Mouse (Mus musculus): ENCODE measurements around the gene Akap5. TPM values are rescaled to one million over a fixed set of nuclear protein-coding genes. Genes with fewer than 3 reads are reported as not detected.

Gene Akap5
- 0.32 and 0.41 TPM in 2 replicates for polyA plus RNA-seq (2012; rRNA removed)

GRCm38 (mm10) chr12:76324679-76325431 is at the start of gene Akap5:
Akap5 (plus strand) TSS chr12:76324891.
- no peak for DNase-seq (ENCODE audit: low read depth)

DNA sequence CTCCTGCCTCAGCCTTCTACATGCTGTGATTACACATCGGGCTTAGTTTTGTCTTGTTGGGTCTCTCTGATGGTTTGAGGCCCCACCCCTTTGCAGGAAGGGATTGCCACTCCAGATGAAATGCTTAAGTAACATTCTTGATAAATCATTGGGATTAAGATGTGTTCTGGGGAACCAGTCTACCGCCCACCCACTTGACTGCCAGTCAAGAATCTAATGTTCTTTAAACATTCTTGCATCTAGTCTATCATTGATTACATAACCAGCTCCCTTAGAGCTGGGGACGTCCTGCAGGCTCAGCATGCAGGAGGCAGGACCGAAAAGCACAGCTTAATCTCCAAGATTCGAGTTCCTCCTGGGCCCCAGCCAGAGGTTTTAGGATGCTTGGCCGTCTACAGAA is 46.5 kb upstream of the Akap5 start:
- DNase-seq (ENCODE audit: low read depth), result peak; percentile 57

DNA sequence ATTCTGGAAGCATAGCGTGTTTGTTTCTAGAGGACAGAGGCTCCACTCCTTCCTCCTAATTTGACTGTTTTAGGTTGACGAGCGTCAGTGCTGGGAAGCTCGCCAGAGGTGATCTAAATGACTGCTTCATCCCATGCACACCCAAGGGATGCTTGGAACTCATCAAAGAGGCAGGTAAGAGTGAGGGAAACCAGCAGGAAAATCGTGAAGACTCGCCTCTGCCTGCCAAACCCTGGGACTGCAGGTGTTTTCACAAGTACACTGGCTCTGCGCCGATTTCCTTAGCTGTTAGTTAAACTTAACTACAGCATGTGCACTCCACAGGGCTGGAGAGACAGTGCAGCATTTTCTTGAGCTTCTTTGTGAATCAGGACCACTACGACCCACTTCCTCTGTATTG is 44.1 kb upstream of the Akap5 start:
- DNase-seq (ENCODE audit: low read depth), result no peak

DNA sequence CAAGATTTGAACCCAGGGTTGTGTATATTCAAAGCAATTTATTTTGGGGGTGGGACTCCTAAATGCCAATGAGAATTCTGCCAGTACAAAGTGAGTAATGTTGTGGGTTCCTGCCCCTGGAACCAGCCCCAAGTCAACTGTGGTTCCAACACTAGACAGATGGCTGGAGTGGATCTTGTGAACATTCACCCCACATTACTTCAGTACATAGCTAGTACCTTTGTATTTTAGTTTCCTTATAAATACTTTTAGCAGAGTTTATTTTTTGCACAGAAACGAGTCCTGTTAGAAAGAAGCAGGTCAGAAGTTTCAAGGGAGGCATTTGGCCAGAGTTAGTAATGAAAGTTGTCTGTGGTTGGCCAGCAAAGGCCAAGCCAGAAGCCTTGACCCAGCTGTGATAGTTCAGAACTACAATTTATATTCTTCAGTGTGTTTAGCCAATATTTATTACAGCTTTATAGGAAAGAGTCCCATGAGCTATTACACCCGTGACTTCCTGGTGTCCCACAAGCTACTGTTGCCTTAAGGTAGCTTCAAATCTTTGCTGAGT is 43.5 kb upstream of the Akap5 start:
- no peak for DNase-seq (ENCODE audit: low read depth)

- DNase-seq (ENCODE audit: low read depth), result no peak
Observed at GRCm38 (mm10) chr12:76282132-76282531, 42.6 kb upstream of the Akap5 start.

DNA sequence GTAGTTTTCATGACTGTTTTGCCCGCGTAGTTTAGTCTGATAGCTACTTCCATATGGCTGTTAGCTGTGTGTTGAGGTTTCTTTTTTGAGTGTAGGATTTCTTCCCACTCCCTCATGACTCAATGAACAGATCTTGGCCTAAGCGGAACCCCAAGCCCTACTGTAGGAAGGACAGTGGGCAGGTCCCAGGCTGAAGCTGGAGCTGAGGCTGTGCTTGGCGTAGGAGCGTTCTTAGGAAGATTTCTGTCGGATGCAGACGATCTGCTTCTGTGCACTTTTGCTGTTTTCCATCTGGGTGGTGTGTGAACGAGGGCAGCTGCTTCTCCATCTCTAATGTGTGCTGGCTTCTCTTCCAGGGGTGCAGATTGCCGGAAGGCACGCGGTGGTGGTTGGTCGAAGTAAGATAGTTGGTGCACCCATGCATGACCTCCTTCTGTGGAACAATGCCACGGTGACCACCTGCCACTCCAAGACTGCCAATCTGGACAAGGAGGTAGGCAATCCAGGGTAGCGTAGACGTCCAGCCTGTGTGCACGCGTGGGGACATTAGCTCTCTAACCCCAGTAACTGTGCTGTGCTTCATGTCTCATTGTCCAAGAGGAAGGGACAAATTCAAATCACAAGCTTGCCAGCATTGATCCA is 42.0 kb upstream of the Akap5 start:
- no peak for DNase-seq (ENCODE audit: low read depth)

DNA sequence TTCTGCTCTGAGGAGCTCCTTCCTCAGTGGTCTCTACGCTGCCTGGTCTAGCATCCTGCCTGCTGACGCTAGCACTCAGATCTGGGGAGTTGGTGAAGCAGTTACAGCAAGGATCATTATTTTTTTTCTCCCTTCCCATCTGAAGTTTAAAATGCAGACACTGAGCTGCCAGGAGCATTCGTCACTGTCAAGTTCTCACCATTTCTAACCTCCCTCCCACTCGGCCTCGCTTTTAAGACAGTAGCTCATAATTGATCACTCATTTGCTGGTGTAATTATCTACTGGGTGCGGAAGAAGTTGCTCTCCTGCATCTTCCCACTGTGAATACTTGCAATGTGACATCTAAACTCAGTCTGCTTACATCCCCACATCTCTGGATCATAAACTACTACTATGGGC is 39.3 kb upstream of the Akap5 start:
- no peak for DNase-seq (ENCODE audit: low read depth)

GRCm38 (mm10) chr12:76287986-76288385 is 36.7 kb upstream of the Akap5 start:
- no peak for DNase-seq (ENCODE audit: low read depth)

DNA sequence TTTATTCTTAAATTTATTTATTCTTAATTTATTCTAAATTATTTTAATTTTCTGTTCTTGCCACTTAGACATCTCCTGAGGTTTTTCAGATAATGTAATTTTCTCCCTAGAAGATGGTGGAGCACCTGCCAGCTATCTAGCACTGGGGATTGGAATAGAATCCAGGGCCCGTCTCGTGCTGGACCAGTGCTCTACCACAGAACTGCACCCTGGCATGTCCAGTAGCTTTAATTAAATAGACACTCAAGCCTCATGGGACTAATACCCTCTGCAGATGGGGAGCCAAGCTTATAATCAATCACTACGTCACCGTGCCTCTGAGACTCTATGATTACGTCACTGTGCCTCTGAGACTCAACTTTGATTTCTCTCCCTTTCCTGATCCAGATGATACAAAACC is 36.2 kb upstream of the Akap5 start:
- no peak for DNase-seq (ENCODE audit: low read depth)

DNA sequence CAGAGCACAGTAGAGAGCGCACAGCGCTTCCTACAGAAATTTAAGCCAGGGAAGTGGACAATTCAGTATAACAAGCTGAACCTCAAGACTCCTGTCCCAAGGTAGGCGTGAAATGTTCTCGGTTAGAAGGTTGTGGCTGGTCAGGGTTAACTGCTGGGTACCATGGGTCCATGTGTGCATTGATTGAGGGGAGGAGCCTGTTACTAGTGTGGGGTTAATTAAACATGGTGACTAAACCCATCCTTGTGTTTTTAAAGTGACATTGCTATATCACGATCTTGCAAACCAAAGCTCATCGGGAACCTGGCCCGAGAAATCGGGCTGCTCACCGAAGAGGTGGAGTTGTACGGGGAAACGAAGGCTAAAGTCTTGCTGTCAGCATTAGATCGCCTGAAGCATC is 35.3 kb upstream of the Akap5 start:
- no peak for DNase-seq (ENCODE audit: low read depth)

DNA sequence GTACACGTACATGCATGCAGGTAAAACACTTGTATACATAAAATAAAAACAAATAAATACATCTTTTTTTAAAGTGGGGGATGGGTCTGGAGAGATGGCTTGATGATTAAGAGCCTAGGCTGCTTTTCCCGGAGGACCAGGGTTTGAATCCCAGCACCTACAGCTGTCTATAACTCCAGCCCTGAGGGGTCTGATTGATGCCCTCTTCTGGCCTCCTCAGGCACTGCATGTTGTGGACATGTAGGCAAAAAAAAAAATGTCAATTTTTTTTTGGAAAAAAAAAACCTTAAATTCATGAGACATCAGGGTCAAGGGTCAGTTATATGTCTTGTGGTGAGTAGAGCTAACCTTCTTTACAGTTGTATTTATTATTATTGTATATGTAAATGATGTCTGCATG is 34.4 kb upstream of the Akap5 start:
- no peak for DNase-seq (ENCODE audit: low read depth)

DNA sequence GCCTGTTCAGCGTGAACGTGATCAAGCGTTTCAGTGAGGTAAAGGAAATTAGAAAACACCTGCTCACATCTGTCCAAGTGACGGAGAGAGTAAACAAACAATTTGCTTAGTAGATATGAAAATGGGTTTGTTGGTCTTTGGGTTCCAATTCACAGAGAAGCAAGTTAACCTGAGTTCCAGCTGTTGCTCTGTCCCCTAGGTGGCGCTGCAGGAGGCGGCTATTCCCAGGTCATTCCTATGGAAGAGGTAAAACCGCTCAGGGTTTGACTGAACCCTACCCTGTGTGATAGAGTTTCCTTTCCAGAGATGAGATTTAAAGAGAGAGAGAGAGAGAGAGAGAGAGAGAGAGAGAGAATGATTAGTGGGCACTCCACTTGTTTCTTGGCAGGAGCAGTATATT is 31.5 kb upstream of the Akap5 start:
- no peak for DNase-seq (ENCODE audit: low read depth)

- DNase-seq (ENCODE audit: low read depth), result no peak
Observed at GRCm38 (mm10) chr12:76297830-76298229, 26.9 kb upstream of the Akap5 start.

GRCm38 (mm10) chr12:76299361-76299906 is 25.3 kb upstream of the Akap5 start:
- DNase-seq (ENCODE audit: low read depth), result no peak

DNA sequence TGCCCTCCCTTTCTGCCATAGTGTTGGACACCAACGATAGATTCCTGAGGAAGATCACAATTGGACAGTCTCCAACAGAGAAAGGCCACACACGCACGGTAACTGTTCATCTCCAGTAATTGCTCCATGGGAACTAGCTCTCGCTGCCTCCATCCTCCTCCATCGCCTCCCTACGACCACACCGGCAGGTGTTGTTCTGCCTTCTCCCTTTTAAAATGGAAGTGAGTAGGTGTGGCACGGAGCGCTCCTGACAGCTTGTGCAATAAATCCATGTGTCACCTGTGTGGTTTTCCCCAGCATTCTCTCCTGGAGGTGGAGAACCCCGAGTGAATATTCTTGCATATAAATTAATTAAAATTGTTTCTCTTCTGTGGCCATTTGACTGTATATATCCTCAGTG is 24.3 kb upstream of the Akap5 start:
- no peak for DNase-seq (ENCODE audit: low read depth)

GRCm38 (mm10) chr12:76303474-76303873 is 21.2 kb upstream of the Akap5 start:
- no peak for DNase-seq (ENCODE audit: low read depth)

DNA sequence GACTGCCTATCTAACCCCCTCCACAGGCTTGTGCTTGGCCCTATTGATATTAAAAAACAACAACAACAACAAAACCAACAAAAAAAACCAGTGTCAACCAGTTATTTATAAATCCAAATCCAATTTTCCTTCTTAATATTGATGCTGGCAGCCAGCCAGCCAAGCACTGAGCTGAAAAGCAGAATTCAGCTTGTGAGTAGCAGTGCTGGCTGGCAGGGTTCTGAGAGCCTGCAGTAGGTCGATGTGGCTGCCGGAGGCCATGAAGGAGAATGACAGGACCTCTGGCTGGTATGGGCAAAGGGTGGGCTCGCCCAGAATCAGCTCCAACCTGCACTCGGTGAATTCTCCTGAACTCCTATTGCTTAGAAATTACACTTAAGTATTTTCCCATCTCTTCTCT is 20.5 kb upstream of the Akap5 start:
- no peak for DNase-seq (ENCODE audit: low read depth)

DNA sequence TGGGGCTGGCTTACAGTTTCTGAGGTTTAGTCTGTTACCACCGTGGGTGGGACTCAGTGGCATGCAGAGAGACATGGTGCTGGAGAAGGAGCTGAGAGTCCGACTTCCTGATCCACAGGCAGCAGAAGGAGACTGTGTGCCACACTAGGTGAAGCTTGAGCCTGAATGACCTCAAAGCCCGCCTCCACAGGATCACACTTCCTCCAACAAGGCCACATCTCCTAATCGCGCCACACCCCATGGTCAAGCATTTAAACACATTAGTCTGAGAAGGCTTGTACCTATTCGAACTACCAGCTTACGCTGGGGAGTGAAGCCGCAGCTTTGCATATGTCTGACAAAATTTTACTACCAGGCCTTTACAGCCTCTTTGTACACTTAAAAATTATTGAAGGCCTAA is 19.6 kb upstream of the Akap5 start:
- no peak for DNase-seq (ENCODE audit: low read depth)

- DNase-seq (ENCODE audit: low read depth), result no peak
Observed at GRCm38 (mm10) chr12:76306852-76307561, 17.7 kb upstream of the Akap5 start.

DNA sequence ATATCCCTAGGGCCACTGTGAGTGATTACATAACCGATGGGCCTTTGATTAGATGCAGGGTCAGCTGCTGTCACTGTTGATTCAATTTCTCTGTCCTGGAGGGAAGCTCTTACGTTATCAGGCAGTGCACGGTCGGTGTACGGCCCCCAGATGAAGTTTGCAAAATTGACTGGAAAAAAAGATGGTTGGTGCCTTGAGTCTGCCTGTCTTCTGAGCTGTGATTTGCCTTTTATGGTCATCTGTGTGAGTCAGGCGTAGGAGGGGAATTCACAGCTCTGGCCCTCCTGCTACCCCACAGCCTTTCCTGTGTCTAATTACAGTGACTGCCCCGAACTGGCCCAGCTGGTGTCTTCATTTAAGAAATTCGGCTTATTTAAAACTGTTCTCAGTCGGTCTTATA is 16.7 kb upstream of the Akap5 start:
- DNase-seq (ENCODE audit: low read depth), result no peak

- no peak for DNase-seq (ENCODE audit: low read depth)
Observed at GRCm38 (mm10) chr12:76308436-76308835, 16.3 kb upstream of the Akap5 start.

- DNase-seq (ENCODE audit: low read depth), result no peak
Observed at GRCm38 (mm10) chr12:76310007-76310406, 14.7 kb upstream of the Akap5 start.
